Mouse (Mus musculus): Measurements from ENCODE around the gene Phf13.

DNA sequence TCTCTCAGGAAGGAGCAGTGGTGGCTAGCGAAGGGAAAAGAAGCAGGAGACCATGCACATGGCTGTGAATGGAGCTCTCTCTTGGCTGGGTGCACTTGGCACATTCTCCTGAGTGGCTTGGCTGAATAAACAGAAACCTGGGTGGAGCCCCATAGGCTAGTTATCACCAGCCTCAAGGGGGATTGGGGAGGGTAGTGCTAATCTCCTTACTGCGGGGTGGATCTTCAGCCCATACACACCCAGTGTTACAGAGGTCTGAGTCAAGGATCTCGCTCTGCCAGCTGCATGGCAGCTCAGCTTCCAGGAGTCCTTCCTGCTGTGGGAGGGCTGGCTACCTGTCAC is 35.6 kb downstream of the Phf13 start:
- TF ChIP-seq CTCF (IDR thresholded peaks at IDR 0.05; ENCODE audit: extremely low read depth, insufficient read depth, low read length): no peak
- TF ChIP-seq POLR2A (IDR thresholded peaks at IDR 0.05; ENCODE audit: extremely low read depth, insufficient read depth, low read length): no peak
